8 mouse cellular contexts compared by ENCODE assay signal in genomic region chr6:22289461-22290021, GRCm38 (mm10). TPM values are rescaled to one million over a fixed set of nuclear protein-coding genes. Genes with fewer than 3 reads are reported as not detected.
DNase-seq lines count a peak whose midpoint lies in the region; ATAC-seq lines count a peak whose summit lies in the region.

No protein-coding gene starts in this region.

- H3K36me3 ChIP-seq in kidney, embryonic 15.5 days: no peaks in the 10 kb centered on the region
- H3K36me3 ChIP-seq in embryonic facial prominence, embryonic 14.5 days (ENCODE audit: control insufficient read depth, insufficient read depth, low read length): no peaks in the 10 kb centered on the region
- no peaks in the 10 kb centered on the region for H3K36me3 ChIP-seq in limb, embryonic 11.5 days (ENCODE audit: control insufficient read depth, insufficient read depth, low read length)
- no peaks in the 10 kb centered on the region for H3K36me3 ChIP-seq in neural tube, embryonic 14.5 days (ENCODE audit: control insufficient read depth, insufficient read depth, low read length)

- peak overlapping the region; percentile 77 for H3K4me2 ChIP-seq in kidney, embryonic 15.5 days
- H3K4me2 ChIP-seq in embryonic facial prominence, embryonic 14.5 days (ENCODE audit: low read depth, low read length): peak overlapping the region; percentile 62
- peak overlapping the region; percentile 87 for H3K4me2 ChIP-seq in limb, embryonic 11.5 days (ENCODE audit: low read depth, severe bottlenecking)
- H3K4me2 ChIP-seq in neural tube, embryonic 14.5 days (ENCODE audit: low read depth, low read length): peak overlapping the region; percentile 58

- peaks cover 22% of the 10 kb centered on the region for H3K4me1 ChIP-seq in kidney, embryonic 15.5 days
- H3K4me1 ChIP-seq in embryonic facial prominence, embryonic 14.5 days (ENCODE audit: control insufficient read depth, insufficient read depth, low read length): peaks cover 19% of the 10 kb centered on the region
- H3K4me1 ChIP-seq in limb, embryonic 11.5 days (ENCODE audit: control insufficient read depth, insufficient read depth, low read length): peaks cover 5% of the 10 kb centered on the region
- peaks cover 10% of the 10 kb centered on the region; the same call in 1 of the 2 replicates for H3K4me1 ChIP-seq in neural tube, embryonic 14.5 days (ENCODE audit: control insufficient read depth, insufficient read depth, low read length)

- no peak for ATAC-seq in kidney, embryonic 15.5 days (replicated peaks; ENCODE audit: low FRiP score)
- no peak for ATAC-seq in embryonic facial prominence, embryonic 14.5 days (ENCODE audit: low read depth)
- ATAC-seq in limb, embryonic 11.5 days (ENCODE audit: insufficient number of reproducible peaks, low FRiP score, low TSS enrichment, low read depth): no peak
- ATAC-seq in neural tube, embryonic 14.5 days (ENCODE audit: low read depth): no peak

- H3K4me3 ChIP-seq in kidney, embryonic 15.5 days (replicated peaks): peak overlapping the region; percentile 42
- H3K4me3 ChIP-seq in embryonic facial prominence, embryonic 14.5 days (ENCODE audit: low read depth, low read length): peak overlapping the region; percentile 41
- peak overlapping the region; percentile 32 for H3K4me3 ChIP-seq in limb, embryonic 11.5 days (ENCODE audit: low read depth, low read length)
- H3K4me3 ChIP-seq in neural tube, embryonic 14.5 days (ENCODE audit: low read depth, low read length): peak overlapping the region; percentile 33; the same call in 1 of the 2 replicates

- DNase-seq in kidney, postnatal 10 days: no peak
- DNase-seq in embryonic facial prominence, embryonic 14.5 days (ENCODE audit: low spot score): no peak
- no peak for DNase-seq in limb, embryonic 11.5 days (ENCODE audit: low spot score)
- no peak for DNase-seq in right cerebral cortex, postnatal 25 days
- no peak for DNase-seq in cerebellum, adult 9-11 months
- no peak for DNase-seq in frontal cortex, postnatal 14 days (ENCODE audit: low spot score in 2 of 2)

- H3K27ac ChIP-seq in kidney, embryonic 15.5 days: no peak overlapping the region
- H3K27ac ChIP-seq in embryonic facial prominence, embryonic 14.5 days (replicated peaks; ENCODE audit: low read depth, low read length): no peak overlapping the region
- H3K27ac ChIP-seq in limb, embryonic 11.5 days (replicated peaks; ENCODE audit: low read depth, low read length): no peak overlapping the region
- H3K27ac ChIP-seq in neural tube, embryonic 14.5 days (ENCODE audit: low read depth, low read length): no peak overlapping the region

- no peak overlapping the region for H3K9ac ChIP-seq in kidney, embryonic 15.5 days
- peak overlapping the region; percentile 53 for H3K9ac ChIP-seq in embryonic facial prominence, embryonic 14.5 days (ENCODE audit: low read depth, low read length)
- no peak overlapping the region for H3K9ac ChIP-seq in limb, embryonic 11.5 days (ENCODE audit: low read length)
- no peak overlapping the region for H3K9ac ChIP-seq in neural tube, embryonic 14.5 days (replicated peaks; ENCODE audit: low read depth, low read length)

- peaks cover 65% of the 10 kb centered on the region for H3K27me3 ChIP-seq in kidney, embryonic 15.5 days
- peaks cover 55% of the 10 kb centered on the region for H3K27me3 ChIP-seq in embryonic facial prominence, embryonic 14.5 days (replicated peaks; ENCODE audit: control insufficient read depth, insufficient read depth, low read length)
- H3K27me3 ChIP-seq in limb, embryonic 11.5 days (ENCODE audit: control insufficient read depth, insufficient read depth, low read length): peaks cover 3% of the 10 kb centered on the region; the same call in 1 of the 2 replicates
- H3K27me3 ChIP-seq in neural tube, embryonic 14.5 days (ENCODE audit: control insufficient read depth, insufficient read depth, low read length): peaks cover 44% of the 10 kb centered on the region

- H3K9me3 ChIP-seq in kidney, embryonic 15.5 days (replicated peaks): no peaks in the 10 kb centered on the region
- H3K9me3 ChIP-seq in embryonic facial prominence, embryonic 14.5 days (ENCODE audit: control insufficient read depth, low read length): no peaks in the 10 kb centered on the region
- no peaks in the 10 kb centered on the region for H3K9me3 ChIP-seq in limb, embryonic 11.5 days (ENCODE audit: control insufficient read depth, low read length)
- H3K9me3 ChIP-seq in neural tube, embryonic 14.5 days (ENCODE audit: control insufficient read depth, low read length): no peaks in the 10 kb centered on the region

- WGBS in kidney, embryonic 15.5 days: 2% methylated on average over 21 of the region's 21 CpGs
- WGBS in embryonic facial prominence, embryonic 14.5 days: 2% methylated on average over 21 of the region's 21 CpGs
- 1% methylated on average over 21 of the region's 21 CpGs for WGBS in limb, embryonic 11.5 days
- 2% methylated on average over 21 of the region's 21 CpGs for WGBS in neural tube, embryonic 14.5 days

RNA-seq across cellular contexts. Expression of gene Wnt16, which starts 1.5 kb away (rescaled TPM):
- polyA plus RNA-seq in kidney, embryonic 15.5 days (2015; fragmentation: Nextera tagmentation; extraction: Ambion mirVana): 1.2 and 1.7 TPM in 2 replicates
- polyA plus RNA-seq in embryonic facial prominence, embryonic 14.5 days (2014; fragmentation: Nextera tagmentation; extraction: Ambion mirVana): 3.9 and 4.6 TPM in 2 replicates
- 0.51 and 0.88 TPM in 2 replicates for polyA plus RNA-seq in limb, embryonic 11.5 days (2014; fragmentation: Nextera tagmentation; extraction: Ambion mirVana)
- polyA plus RNA-seq in neural tube, embryonic 14.5 days (2014; fragmentation: Nextera tagmentation; extraction: Ambion mirVana): 0.43 and 0.45 TPM in 2 replicates
